Mouse (Mus musculus) hindbrain, embryonic 16.5 days (tissue): ENCODE measurements at regions not wholly inside any gene's neighbourhood (a gene's known extent, or its start where the extent isn't known, plus 50 kb on each side); places are given as distances from the start of the nearest gene placed in this dataset.
A peak's percentile ranks its signal among the peaks of the same experiment; 100 is the strongest.

Source experiments
- ATAC-seq: fragments of 200-750 bp; cut with Nextera tagmentation; 2 replicates; pipeline ENCODE4 v1.8.0; 2017; ENCODE audit warnings: moderate TSS enrichment, moderate library complexity
- H3K27ac ChIP-seq: fragments of 300-500 bp; sonication (generic); 2 replicates; pipeline ENCODE4 v1.5.1; 2014; ENCODE audit warnings: low read depth, mild to moderate bottlenecking, control low read depth, low read length, moderate library complexity
- H3K27me3 ChIP-seq: fragments of 300-500 bp; sonication (generic); replicated peaks from 2 replicates; pipeline ENCODE4 v1.6.1; 2014; ENCODE audit warnings: low read length; ENCODE audit not compliant: control insufficient read depth, insufficient read depth
- H3K36me3 ChIP-seq: fragments of 300-500 bp; sonication (generic); 2 replicates; pipeline ENCODE4 v1.6.1; 2014; ENCODE audit warnings: mild to moderate bottlenecking, low read length, moderate library complexity, mixed read lengths; ENCODE audit not compliant: control insufficient read depth, insufficient read depth
- H3K4me1 ChIP-seq: fragments of 300-500 bp; sonication (generic); 2 replicates; pipeline ENCODE4 v1.6.1; 2014; ENCODE audit warnings: low read depth, low read length; ENCODE audit not compliant: control insufficient read depth, insufficient read depth
- H3K4me2 ChIP-seq: fragments of 300-500 bp; sonication (generic); 2 replicates; pipeline ENCODE4 v1.6.1; 2014; ENCODE audit warnings: mild to moderate bottlenecking, low read length, control low read depth, moderate library complexity
- H3K4me3 ChIP-seq: fragments of 300-500 bp; sonication (generic); 2 replicates; pipeline ENCODE4 v1.5.1; 2014; ENCODE audit warnings: mild to moderate bottlenecking, low read length, control low read depth, moderate library complexity
- H3K9ac ChIP-seq: fragments of 300-500 bp; sonication (generic); 2 replicates; pipeline ENCODE4 v1.6.1; 2014; ENCODE audit warnings: low read depth, mild to moderate bottlenecking, control low read depth, low read length, moderate library complexity
- H3K9me3 ChIP-seq: fragments of 300-500 bp; sonication (generic); 2 replicates; pipeline ENCODE4 v1.6.1; 2014; ENCODE audit warnings: mild to moderate bottlenecking, low read length, moderate library complexity; ENCODE audit not compliant: control insufficient read depth
- WGBS: fragments of 180-500 bp; shearing (Covaris S2); extraction: QIAGEN DNeasy Blood & Tissue Kit; methylation state at CpG from one replicate; pipeline ENCODE4 v1.1.7; 2014; 5-methylcytosine and 5-hydroxymethylcytosine counted together

DNA sequence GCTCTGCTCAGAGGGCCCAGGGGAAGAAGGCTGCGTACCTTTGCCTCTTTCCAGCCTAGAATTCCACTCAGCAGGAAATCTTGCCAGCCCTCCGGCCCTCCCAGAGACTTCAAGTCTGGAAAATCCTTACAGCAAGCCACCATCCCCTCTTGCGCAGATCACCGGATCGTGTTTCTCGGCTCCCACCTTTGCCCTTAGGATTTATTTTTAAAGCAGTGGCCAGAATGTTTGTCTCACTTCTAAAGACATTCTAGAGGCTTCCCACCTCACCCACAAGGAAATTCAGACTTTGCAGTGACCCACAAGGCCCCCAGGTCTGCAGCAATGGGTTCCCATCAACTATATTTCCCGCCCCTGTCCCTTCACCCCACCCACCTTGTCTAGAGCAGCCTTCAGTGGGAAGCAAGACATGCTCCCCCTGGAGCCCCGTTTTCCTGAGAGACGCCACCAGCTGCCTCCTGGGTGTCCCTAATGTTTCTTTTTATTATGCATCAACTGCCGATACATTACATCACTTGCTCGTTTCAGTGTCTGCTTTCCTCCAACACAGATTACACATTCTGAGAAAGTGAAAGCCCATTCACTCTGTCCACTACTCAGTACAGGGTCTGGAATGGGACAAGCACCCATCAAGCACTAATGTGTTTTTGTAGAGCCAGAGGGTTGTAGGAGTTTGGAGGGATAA is 65.0 kb upstream of the Klf3 start:
- Histone ChIP-seq H3K27ac (0 out of 2 replicates have a peak overlapping the region, but pooled peaks have one; percentile 17), H3K4me2 (peak overlapping the region; percentile 41), H3K9me3 (no peaks in the 10 kb centered on the region), H3K4me1 (peaks cover 12% of the 10 kb centered on the region), H3K9ac (peak overlapping the region; percentile 38; the same call in 1 of the 2 replicates), H3K36me3 (no peaks in the 10 kb centered on the region), H3K27me3 (no peaks in the 10 kb centered on the region; the same call in 1 of the 2 replicates), H3K4me3 (no peak overlapping the region)
- ATAC-seq = no peak
- 20% methylated on average over 11 of the region's 11 CpGs for WGBS

DNA sequence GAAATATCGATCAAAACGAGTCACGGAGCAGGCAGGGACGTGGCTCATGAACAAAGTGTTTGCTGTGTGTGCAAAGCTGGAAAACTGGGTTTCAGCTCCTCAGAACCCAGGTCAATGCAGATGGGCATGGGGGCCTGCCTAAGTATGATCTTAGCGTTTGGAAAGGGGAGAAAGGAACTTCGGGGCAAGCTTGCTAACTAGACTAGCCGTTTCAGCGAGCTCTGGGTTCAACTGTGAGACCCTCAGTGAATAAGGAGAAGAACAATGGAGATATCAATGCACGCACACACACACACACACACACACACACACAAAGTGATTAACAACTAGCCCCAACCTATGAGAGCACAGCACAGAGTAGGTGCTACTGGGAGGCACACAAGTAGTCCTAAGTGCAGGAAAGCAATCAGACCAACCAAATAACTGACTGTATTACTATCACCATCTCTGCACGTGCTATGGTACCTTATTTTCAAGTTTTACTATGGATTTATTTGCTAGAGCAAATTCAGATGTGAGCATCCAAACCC is 64.3 kb upstream of the Klf3 start:
- H3K27me3 ChIP-seq = no peaks in the 10 kb centered on the region; the same call in 1 of the 2 replicates
- peaks cover 12% of the 10 kb centered on the region for H3K4me1 ChIP-seq
- ATAC-seq = no peak
- WGBS = 18% methylated on average over 10 of the region's 10 CpGs
- H3K9me3 ChIP-seq = no peaks in the 10 kb centered on the region
- 0 out of 2 replicates have a peak overlapping the region, but pooled peaks have one; percentile 13 for H3K9ac ChIP-seq
- no peak overlapping the region for H3K27ac ChIP-seq
- peak overlapping the region; percentile 41 for H3K4me2 ChIP-seq
- H3K4me3 ChIP-seq = no peak overlapping the region
- no peaks in the 10 kb centered on the region for H3K36me3 ChIP-seq

DNA sequence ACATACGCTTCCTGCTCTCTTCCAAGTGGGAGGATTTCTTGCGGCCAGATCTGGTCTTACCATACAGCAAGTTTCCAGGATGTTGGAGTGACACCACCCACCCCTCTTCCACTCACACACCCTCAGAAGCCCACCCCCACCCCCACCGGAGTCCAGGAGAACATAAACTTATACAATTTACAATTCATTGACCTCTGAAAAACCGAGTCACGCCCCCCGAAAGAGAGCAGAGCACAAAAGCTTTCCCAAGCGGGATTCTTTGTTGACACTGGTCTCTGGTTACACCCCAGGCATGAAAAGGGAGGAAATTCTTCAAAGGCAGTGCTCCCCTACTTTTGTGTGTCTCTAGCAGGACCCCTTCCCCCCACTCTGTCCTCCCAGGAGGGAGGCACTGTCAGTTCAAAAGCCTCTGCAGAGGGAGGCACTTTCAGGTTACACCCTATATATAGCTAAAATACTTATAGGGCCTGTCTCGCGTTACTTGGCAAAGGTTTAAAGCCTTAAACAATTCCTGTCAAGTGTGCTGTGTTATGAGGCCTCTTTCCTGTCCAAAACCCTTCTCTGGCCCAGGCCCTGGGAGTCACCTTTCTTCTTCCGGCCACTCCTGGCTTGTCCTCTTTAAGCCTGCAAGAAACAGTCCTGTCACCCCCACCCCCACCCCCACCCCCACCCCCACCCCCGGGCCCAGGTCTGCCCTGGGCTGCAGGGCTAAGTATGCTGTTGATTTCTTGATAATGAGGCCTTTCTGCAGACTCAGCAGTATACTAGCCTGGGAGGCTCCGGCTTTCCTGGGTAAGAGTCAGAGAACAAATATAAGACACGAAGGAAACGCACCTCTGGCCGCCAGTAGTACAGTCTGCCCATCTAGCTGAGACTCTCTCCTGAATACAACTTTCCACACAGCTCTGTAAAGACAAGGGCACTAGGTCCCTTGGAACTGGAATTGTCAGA is 63.6 kb upstream of the Klf3 start:
- Histone ChIP-seq H3K27ac (no peak overlapping the region), H3K9me3 (no peaks in the 10 kb centered on the region), H3K27me3 (no peaks in the 10 kb centered on the region; the same call in 1 of the 2 replicates), H3K4me2 (no peak overlapping the region), H3K36me3 (no peaks in the 10 kb centered on the region), H3K4me3 (no peak overlapping the region), H3K9ac (no peak overlapping the region), H3K4me1 (peaks cover 12% of the 10 kb centered on the region)
- 11% methylated on average over 15 of the region's 15 CpGs for WGBS
- peak; percentile 75 for ATAC-seq

DNA sequence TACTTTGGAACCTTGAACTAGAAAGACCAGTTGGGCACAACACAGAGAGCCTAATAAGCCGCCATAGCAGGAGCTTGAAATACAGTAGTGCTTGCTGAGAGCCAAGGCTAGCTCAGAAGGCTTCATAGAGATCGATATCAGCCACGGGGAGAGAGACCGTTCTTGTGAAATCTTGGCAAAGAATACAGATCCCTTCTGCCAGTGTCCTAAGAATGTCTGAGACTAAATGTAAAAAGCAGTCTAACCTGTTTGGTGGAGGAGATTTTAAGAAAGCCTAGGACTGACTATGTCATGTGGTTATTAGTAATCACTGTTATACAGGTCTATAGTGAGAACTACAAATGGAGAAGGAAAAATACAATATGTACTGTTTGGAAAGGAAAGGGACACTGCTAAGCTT is 59.1 kb upstream of the Klf3 start:
- 92% methylated on average over 4 of the region's 4 CpGs for WGBS
- no peaks in the 10 kb centered on the region; the same call in 1 of the 2 replicates for H3K27me3 ChIP-seq
- no peak for ATAC-seq

DNA sequence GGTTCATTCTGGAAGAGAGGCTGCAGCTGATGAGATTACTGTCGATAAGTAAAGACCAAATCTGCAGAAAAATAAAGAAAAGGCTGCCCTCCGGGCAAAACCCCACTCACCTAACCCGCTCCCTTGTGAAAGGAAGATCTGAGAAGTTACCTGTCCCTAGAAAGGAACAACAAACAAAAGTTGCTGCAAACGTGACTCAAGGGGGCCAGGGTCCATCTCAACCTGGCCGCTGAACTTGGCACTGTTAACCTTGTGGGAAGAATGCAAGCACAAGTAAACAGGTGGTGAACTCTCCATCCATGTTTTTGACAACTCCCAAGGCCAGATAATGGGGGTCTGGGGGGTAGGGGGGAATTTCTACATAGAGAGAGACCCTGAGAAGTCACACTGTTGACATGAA is 58.7 kb upstream of the Klf3 start:
- ATAC-seq = no peak
- H3K9ac ChIP-seq = no peak overlapping the region
- no peaks in the 10 kb centered on the region for H3K9me3 ChIP-seq
- no peak overlapping the region for H3K4me2 ChIP-seq
- H3K36me3 ChIP-seq = no peaks in the 10 kb centered on the region
- WGBS = 92% methylated on average over 5 of the region's 5 CpGs
- no peak overlapping the region for H3K4me3 ChIP-seq
- H3K4me1 ChIP-seq = peaks cover 2% of the 10 kb centered on the region
- H3K27ac ChIP-seq = no peak overlapping the region
- no peaks in the 10 kb centered on the region; the same call in 1 of the 2 replicates for H3K27me3 ChIP-seq

More for the DNA sequence above, 59.1 kb upstream of the Klf3 start:
- Histone ChIP-seq H3K27ac (no peak overlapping the region), H3K9ac (no peak overlapping the region), H3K4me1 (peaks cover 3% of the 10 kb centered on the region), H3K36me3 (no peaks in the 10 kb centered on the region), H3K4me2 (no peak overlapping the region), H3K9me3 (no peaks in the 10 kb centered on the region), H3K4me3 (no peak overlapping the region)

DNA sequence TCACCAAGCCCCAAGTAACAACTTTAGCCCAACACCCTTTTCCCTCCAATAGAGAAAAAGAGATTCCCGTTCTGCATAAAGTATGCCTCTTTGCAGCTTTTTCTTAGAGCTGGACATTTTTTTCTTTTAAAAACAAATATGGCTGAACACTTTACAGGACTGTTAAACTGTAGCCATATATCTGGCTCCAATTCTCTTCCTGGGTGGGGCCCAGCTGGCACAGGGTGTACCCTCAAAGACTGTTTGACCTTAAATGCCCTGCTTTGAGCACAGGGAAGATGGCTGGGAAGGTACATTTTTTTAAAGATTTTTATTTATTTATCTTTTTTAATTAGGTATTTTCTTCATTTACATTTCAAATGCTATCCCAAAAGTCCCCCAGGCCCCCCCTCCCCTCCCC is 55.7 kb upstream of the Klf3 start:
- H3K4me1 ChIP-seq = no peaks in the 10 kb centered on the region
- 88% methylated on average over 1 of the region's 1 CpGs for WGBS
- H3K36me3 ChIP-seq = no peaks in the 10 kb centered on the region

DNA sequence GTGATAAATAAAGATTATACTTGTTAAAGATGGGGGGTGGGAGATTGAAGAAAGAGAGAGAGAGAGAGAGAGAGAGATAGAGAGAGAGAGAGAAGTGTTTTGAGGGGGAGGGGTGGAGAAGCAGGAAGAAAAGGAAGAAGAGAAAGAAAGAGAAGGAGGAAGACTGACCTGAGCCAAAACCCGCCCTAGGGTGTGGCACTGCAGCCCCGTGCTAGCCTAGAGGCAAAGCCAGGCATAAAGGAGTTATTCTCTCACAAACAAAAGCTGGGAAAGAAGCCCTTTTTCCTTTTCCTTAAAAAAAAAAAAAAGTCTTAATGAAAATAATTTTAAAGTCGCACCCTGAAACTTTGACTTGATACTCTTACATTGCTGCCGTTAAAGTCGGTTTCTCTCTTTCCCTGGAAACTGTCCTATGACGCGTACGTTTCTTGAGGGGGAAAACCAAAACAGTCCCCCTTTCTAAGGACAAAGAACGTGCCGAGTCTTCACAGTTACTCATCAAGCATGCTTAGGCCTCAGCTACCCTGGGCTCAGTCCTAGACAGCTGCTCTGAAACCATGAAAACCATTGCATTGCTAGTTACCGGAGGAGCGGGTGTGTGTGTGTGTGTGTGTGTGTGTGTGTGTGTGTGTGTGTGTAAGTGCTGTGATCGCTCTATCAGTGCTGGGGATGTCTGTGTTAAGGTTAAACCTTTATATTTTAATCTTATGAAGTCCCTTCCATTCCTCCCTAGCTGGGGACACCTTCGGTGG is 53.6 kb upstream of the Klf3 start:
- no peak overlapping the region for H3K9ac ChIP-seq
- no peak overlapping the region for H3K27ac ChIP-seq
- H3K27me3 ChIP-seq = no peaks in the 10 kb centered on the region
- no peak overlapping the region for H3K4me2 ChIP-seq
- H3K36me3 ChIP-seq = no peaks in the 10 kb centered on the region
- ATAC-seq = no peak
- H3K4me1 ChIP-seq = no peaks in the 10 kb centered on the region
- 71% methylated on average over 14 of the region's 14 CpGs for whole genome bisulfite sequencing
- H3K4me3 ChIP-seq = no peak overlapping the region
- H3K9me3 ChIP-seq = no peaks in the 10 kb centered on the region

More for the DNA sequence above, 55.7 kb upstream of the Klf3 start:
- Histone ChIP-seq H3K9ac (no peak overlapping the region), H3K27ac (no peak overlapping the region), H3K4me2 (no peak overlapping the region), H3K27me3 (no peaks in the 10 kb centered on the region), H3K9me3 (no peaks in the 10 kb centered on the region), H3K4me3 (no peak overlapping the region)
- no peak for ATAC-seq

DNA sequence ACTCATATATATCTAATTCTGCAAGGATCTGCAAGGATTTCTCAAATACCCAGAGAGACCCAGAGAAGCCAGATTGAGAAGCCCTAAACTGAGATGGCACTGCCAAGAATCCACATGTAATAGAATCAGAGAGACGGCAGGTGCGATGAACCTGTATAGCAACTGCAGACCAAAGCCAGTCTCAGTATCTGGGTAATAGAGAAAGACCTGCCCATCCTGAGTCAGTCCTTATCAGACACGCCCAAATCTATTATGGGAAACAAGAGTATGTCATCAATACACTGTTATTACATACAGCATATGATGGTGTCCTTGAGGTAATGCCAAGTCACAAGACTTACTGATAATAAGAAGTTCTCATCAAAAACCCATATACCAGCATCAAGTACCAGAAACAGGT is 52.8 kb upstream of the Klf3 start:
- Histone ChIP-seq H3K4me3 (no peak overlapping the region), H3K36me3 (no peaks in the 10 kb centered on the region), H3K4me1 (no peaks in the 10 kb centered on the region), H3K4me2 (no peak overlapping the region), H3K27ac (no peak overlapping the region), H3K27me3 (no peaks in the 10 kb centered on the region), H3K9me3 (no peaks in the 10 kb centered on the region), H3K9ac (no peak overlapping the region)
- no peak for ATAC-seq
- 98% methylated on average over 3 of the region's 3 CpGs for WGBS
